Mouse (Mus musculus): ENCODE measurements at regions not wholly inside any gene's neighbourhood (a gene's known extent, or its start where the extent isn't known, plus 50 kb on each side); places are given as distances from the start of the nearest gene placed in this dataset.

GRCm38 (mm10) chr4:131293560-131293959 lies 349.4 kb downstream of the Matn1 start:
- TF ChIP-seq CTCF (IDR thresholded peaks at IDR 0.05; ENCODE audit: borderline replicate concordance, insufficient read depth, low read length): no peak
- no peak for TF ChIP-seq POLR2A (IDR thresholded peaks at IDR 0.05; ENCODE audit: low read depth, low read length)
- H3K4me1 ChIP-seq (ENCODE audit: control insufficient read depth, insufficient read depth, low read length): no peaks in the 10 kb centered on the region
- no peak overlapping the region for H3K4me3 ChIP-seq (ENCODE audit: insufficient read depth, low read length)
- no peak overlapping the region for H3K27ac ChIP-seq (ENCODE audit: insufficient read depth, low read length)

GRCm38 (mm10) chr4:131298011-131298674 lies 354.0 kb downstream of the Matn1 start:
- TF ChIP-seq CTCF (IDR thresholded peaks at IDR 0.05; ENCODE audit: borderline replicate concordance, insufficient read depth, low read length): no peak
- TF ChIP-seq POLR2A (IDR thresholded peaks at IDR 0.05; ENCODE audit: low read depth, low read length): no peak
- no peak overlapping the region for H3K27ac ChIP-seq (ENCODE audit: insufficient read depth, low read length)
- no peaks in the 10 kb centered on the region for H3K4me1 ChIP-seq (ENCODE audit: control insufficient read depth, insufficient read depth, low read length)
- H3K4me3 ChIP-seq (ENCODE audit: insufficient read depth, low read length): no peak overlapping the region

GRCm38 (mm10) chr4:131303936-131304335 lies 359.8 kb downstream of the Matn1 start:
- H3K27ac ChIP-seq (ENCODE audit: insufficient read depth, low read length): no peak overlapping the region
- no peak for TF ChIP-seq POLR2A (IDR thresholded peaks at IDR 0.05; ENCODE audit: low read depth, low read length)
- TF ChIP-seq CTCF (IDR thresholded peaks at IDR 0.05; ENCODE audit: borderline replicate concordance, insufficient read depth, low read length): no peak
- H3K4me3 ChIP-seq (ENCODE audit: insufficient read depth, low read length): no peak overlapping the region
- H3K4me1 ChIP-seq (ENCODE audit: control insufficient read depth, insufficient read depth, low read length): no peaks in the 10 kb centered on the region

- Histone ChIP-seq H3K4me3 (ENCODE audit: insufficient read depth, low read length) (no peak overlapping the region), H3K4me1 (ENCODE audit: control insufficient read depth, insufficient read depth, low read length) (no peaks in the 10 kb centered on the region), H3K27ac (ENCODE audit: insufficient read depth, low read length) (no peak overlapping the region)
- no peak for TF ChIP-seq CTCF (IDR thresholded peaks at IDR 0.05; ENCODE audit: borderline replicate concordance, insufficient read depth, low read length)
- TF ChIP-seq POLR2A (IDR thresholded peaks at IDR 0.05; ENCODE audit: low read depth, low read length): no peak
These were observed 360.2 kb downstream of the Matn1 start for GRCm38 (mm10) chr4:131304361-131304777.

GRCm38 (mm10) chr4:131314231-131314630 lies 370.0 kb downstream of the Matn1 start:
- Histone ChIP-seq H3K4me1 (ENCODE audit: control insufficient read depth, insufficient read depth, low read length) (no peaks in the 10 kb centered on the region), H3K27ac (ENCODE audit: insufficient read depth, low read length) (no peak overlapping the region), H3K4me3 (ENCODE audit: insufficient read depth, low read length) (no peak overlapping the region)
- TF ChIP-seq CTCF (IDR thresholded peaks at IDR 0.05; ENCODE audit: borderline replicate concordance, insufficient read depth, low read length) (no peak), POLR2A (IDR thresholded peaks at IDR 0.05; ENCODE audit: low read depth, low read length) (no peak)

GRCm38 (mm10) chr4:131316041-131316440 lies 371.9 kb downstream of the Matn1 start:
- TF ChIP-seq POLR2A (IDR thresholded peaks at IDR 0.05; ENCODE audit: low read depth, low read length) (no peak), CTCF (IDR thresholded peaks at IDR 0.05; ENCODE audit: borderline replicate concordance, insufficient read depth, low read length) (no peak)
- H3K4me1 ChIP-seq (ENCODE audit: control insufficient read depth, insufficient read depth, low read length): no peaks in the 10 kb centered on the region
- H3K27ac ChIP-seq (ENCODE audit: insufficient read depth, low read length): no peak overlapping the region
- H3K4me3 ChIP-seq (ENCODE audit: insufficient read depth, low read length): no peak overlapping the region

- Histone ChIP-seq H3K27ac (ENCODE audit: insufficient read depth, low read length) (no peak overlapping the region), H3K4me3 (ENCODE audit: insufficient read depth, low read length) (no peak overlapping the region)
- no peak for TF ChIP-seq POLR2A (IDR thresholded peaks at IDR 0.05; ENCODE audit: low read depth, low read length)
- TF ChIP-seq CTCF (IDR thresholded peaks at IDR 0.05; ENCODE audit: borderline replicate concordance, insufficient read depth, low read length): no peak
These were observed 378.1 kb downstream of the Matn1 start for GRCm38 (mm10) chr4:131322323-131322722.

GRCm38 (mm10) chr4:131324486-131324885 lies 380.3 kb downstream of the Matn1 start:
- TF ChIP-seq POLR2A (IDR thresholded peaks at IDR 0.05; ENCODE audit: low read depth, low read length) (no peak), CTCF (IDR thresholded peaks at IDR 0.05; ENCODE audit: borderline replicate concordance, insufficient read depth, low read length) (no peak)
- Histone ChIP-seq H3K27ac (ENCODE audit: insufficient read depth, low read length) (no peak overlapping the region), H3K4me1 (ENCODE audit: control insufficient read depth, insufficient read depth, low read length) (no peaks in the 10 kb centered on the region), H3K4me3 (ENCODE audit: insufficient read depth, low read length) (no peak overlapping the region)

More at GRCm38 (mm10) chr4:131322323-131322722, 378.1 kb downstream of the Matn1 start:
- H3K4me1 ChIP-seq (ENCODE audit: control insufficient read depth, insufficient read depth, low read length): no peaks in the 10 kb centered on the region

GRCm38 (mm10) chr4:131325200-131325599 lies 381.0 kb downstream of the Matn1 start:
- no peak overlapping the region for H3K27ac ChIP-seq (ENCODE audit: insufficient read depth, low read length)
- TF ChIP-seq CTCF (IDR thresholded peaks at IDR 0.05; ENCODE audit: borderline replicate concordance, insufficient read depth, low read length) (no peak), POLR2A (IDR thresholded peaks at IDR 0.05; ENCODE audit: low read depth, low read length) (no peak)
- no peak overlapping the region for H3K4me3 ChIP-seq (ENCODE audit: insufficient read depth, low read length)
- H3K4me1 ChIP-seq (ENCODE audit: control insufficient read depth, insufficient read depth, low read length): no peaks in the 10 kb centered on the region

GRCm38 (mm10) chr4:131325609-131326008 lies 381.4 kb downstream of the Matn1 start:
- no peak overlapping the region for H3K4me3 ChIP-seq (ENCODE audit: insufficient read depth, low read length)
- no peak overlapping the region for H3K27ac ChIP-seq (ENCODE audit: insufficient read depth, low read length)
- H3K4me1 ChIP-seq (ENCODE audit: control insufficient read depth, insufficient read depth, low read length): no peaks in the 10 kb centered on the region
- no peak for TF ChIP-seq POLR2A (IDR thresholded peaks at IDR 0.05; ENCODE audit: low read depth, low read length)
- no peak for TF ChIP-seq CTCF (IDR thresholded peaks at IDR 0.05; ENCODE audit: borderline replicate concordance, insufficient read depth, low read length)

Data from embryonic fibroblast, embryonic 13.5 days (primary cell).